In the genomic region with DNA sequence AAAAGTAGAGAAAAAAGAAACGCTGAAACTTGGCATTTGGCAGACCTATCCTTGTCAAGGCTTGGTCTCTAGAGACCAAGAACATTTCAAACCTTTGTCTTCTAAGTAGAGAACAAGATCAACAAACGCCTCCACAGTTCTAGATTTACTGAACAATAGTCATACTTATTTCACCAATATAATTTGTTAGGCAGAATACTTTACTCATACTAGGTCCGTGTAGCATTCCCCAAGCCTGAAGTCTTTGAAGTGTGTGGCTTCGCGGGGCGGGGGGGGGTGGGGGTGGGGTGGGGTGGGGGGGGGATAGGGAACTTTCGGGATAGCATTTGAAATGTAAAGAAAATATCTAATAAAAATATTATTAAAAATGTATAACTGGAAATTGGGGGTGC, we compare ENCODE assay signal across 8 mouse cellular contexts. TPM values are rescaled to one million over a fixed set of nuclear protein-coding genes. Genes with fewer than 3 reads are reported as not detected.
DNase-seq lines count a peak whose midpoint lies in the region; ATAC-seq and TF ChIP-seq lines count a peak whose summit lies in the region.

No protein-coding gene starts in this region.

- TF ChIP-seq CTCF in MEL (IDR thresholded peaks at IDR 0.05 in 2 of 3, conservative IDR thresholded peaks at IDR 0.05 in 1 of 3; ENCODE audit: control insufficient read depth in 1 of 3, insufficient read depth in 1 of 3, low read depth in 2 of 3, low read length in 3 of 3, poor library complexity in 1 of 3, severe bottlenecking in 1 of 3): no peak

- H3K4me1 ChIP-seq in heart, embryonic 13.5 days: peaks cover 32% of the 10 kb centered on the region
- H3K4me1 ChIP-seq in MEL (ENCODE audit: control insufficient read depth in 1 of 2, insufficient read depth in 2 of 2, low read length in 2 of 2): peaks cover 23 to 36% of the 10 kb centered on the region in 2 experiments
- H3K4me1 ChIP-seq in hindbrain, embryonic 13.5 days (replicated peaks): peaks cover 28% of the 10 kb centered on the region
- peaks cover 13% of the 10 kb centered on the region for H3K4me1 ChIP-seq in midbrain, embryonic 11.5 days (ENCODE audit: control insufficient read depth, insufficient read depth, low read length)

- H3K9me3 ChIP-seq in heart, embryonic 13.5 days: no peaks in the 10 kb centered on the region
- H3K9me3 ChIP-seq in MEL (replicated peaks; ENCODE audit: insufficient read depth, low read length): no peaks in the 10 kb centered on the region
- no peaks in the 10 kb centered on the region for H3K9me3 ChIP-seq in hindbrain, embryonic 13.5 days
- H3K9me3 ChIP-seq in midbrain, embryonic 11.5 days (ENCODE audit: control insufficient read depth, low read length): no peaks in the 10 kb centered on the region

- no peak for TF ChIP-seq EP300 in MEL (IDR thresholded peaks at IDR 0.05; ENCODE audit: low read depth in 1 of 2, low read length in 2 of 2)

- H3K4me2 ChIP-seq in heart, embryonic 13.5 days: peak overlapping the region; percentile 88
- H3K4me2 ChIP-seq in hindbrain, embryonic 13.5 days: peak overlapping the region; percentile 81
- peak overlapping the region; percentile 88 for H3K4me2 ChIP-seq in midbrain, embryonic 11.5 days

- peak overlapping the region; percentile 77; the same call in 1 of the 2 replicates for H3K27ac ChIP-seq in heart, embryonic 13.5 days (replicated peaks)
- H3K27ac ChIP-seq in MEL (ENCODE audit: control insufficient read depth, low read depth, low read length): peak overlapping the region; percentile 77
- H3K27ac ChIP-seq in hindbrain, embryonic 13.5 days: no peak overlapping the region
- H3K27ac ChIP-seq in midbrain, embryonic 11.5 days (ENCODE audit: low read depth, low read length): no peak overlapping the region

- H3K9ac ChIP-seq in heart, embryonic 13.5 days: peak overlapping the region; percentile 94; the same call in 1 of the 2 replicates
- peak overlapping the region; percentile 76 for H3K9ac ChIP-seq in MEL (ENCODE audit: control insufficient read depth, low read depth, low read length, poor library complexity, severe bottlenecking)
- H3K9ac ChIP-seq in hindbrain, embryonic 13.5 days: peak overlapping the region; percentile 85; the same call in 1 of the 2 replicates
- no peak overlapping the region for H3K9ac ChIP-seq in midbrain, embryonic 11.5 days (ENCODE audit: low read length)

- H3K79me2 ChIP-seq in MEL (ENCODE audit: control insufficient read depth, insufficient read depth, low read length, poor library complexity): peaks cover 3% of the 10 kb centered on the region; the same call in 1 of the 2 replicates

- H3K27me3 ChIP-seq in heart, embryonic 13.5 days (replicated peaks): 0 out of 2 replicates have a peak, but pooled peaks cover 3% of the 10 kb centered on the region
- H3K27me3 ChIP-seq in MEL (ENCODE audit: control insufficient read depth in 1 of 2, insufficient read depth in 2 of 2, low read length in 2 of 2): no peaks in the 10 kb centered on the region
- H3K27me3 ChIP-seq in hindbrain, embryonic 13.5 days: 0 out of 2 replicates have a peak, but pooled peaks cover 3% of the 10 kb centered on the region
- no peaks in the 10 kb centered on the region for H3K27me3 ChIP-seq in midbrain, embryonic 11.5 days (ENCODE audit: control insufficient read depth, insufficient read depth, low read length)

- peaks cover 9% of the 10 kb centered on the region; the same call in 1 of the 2 replicates for H3K36me3 ChIP-seq in heart, embryonic 13.5 days
- H3K36me3 ChIP-seq in MEL (ENCODE audit: control insufficient read depth in 1 of 2, insufficient read depth in 2 of 2, low read length in 2 of 2): peaks cover 0 to 32% of the 10 kb centered on the region in 2 experiments; a peak in 2 of 4 replicates
- H3K36me3 ChIP-seq in hindbrain, embryonic 13.5 days: peaks cover 6% of the 10 kb centered on the region; the same call in 1 of the 2 replicates
- H3K36me3 ChIP-seq in midbrain, embryonic 11.5 days (ENCODE audit: control insufficient read depth, insufficient read depth, low read length): no peaks in the 10 kb centered on the region

- TF ChIP-seq POLR2A in MEL (IDR thresholded peaks at IDR 0.05; ENCODE audit: control insufficient read depth in 1 of 2, insufficient read depth in 1 of 2, low read depth in 1 of 2, low read length in 2 of 2, poor library complexity in 1 of 2): no peak

- H3K4me3 ChIP-seq in heart, embryonic 13.5 days: peak overlapping the region; percentile 88
- H3K4me3 ChIP-seq in MEL (ENCODE audit: control insufficient read depth in 1 of 2, insufficient read depth in 1 of 2, low read depth in 2 of 2, low read length in 2 of 2): peak overlapping the region; percentile 80 to 96
- H3K4me3 ChIP-seq in hindbrain, embryonic 13.5 days: peak overlapping the region; percentile 69
- H3K4me3 ChIP-seq in midbrain, embryonic 11.5 days (ENCODE audit: low read depth, low read length): peak overlapping the region; percentile 74

- TF ChIP-seq RAD21 in MEL (IDR thresholded peaks at IDR 0.05; ENCODE audit: low read depth, low read length): no peak

- 51% methylated on average over 7 of the region's 7 CpGs for WGBS in heart, embryonic 13.5 days
- WGBS in hindbrain, embryonic 13.5 days: 54% methylated on average over 7 of the region's 7 CpGs
- 48% methylated on average over 7 of the region's 7 CpGs for WGBS in midbrain, embryonic 11.5 days

- no peak for DNase-seq in heart, adult 18-20 months
- DNase-seq in MEL (ENCODE audit: low read depth, low spot score): no peak
- DNase-seq in midbrain, embryonic 11.5 days (ENCODE audit: low spot score, missing footprints): no peak
- DNase-seq in thymus, postnatal 4 days: no peak
- DNase-seq in Muller cell, postnatal 12 days (ENCODE audit: inconsistent ontology term): no peak
- no peak for DNase-seq in MN1 (ENCODE audit: low spot score)

- no peak for ATAC-seq in heart, embryonic 13.5 days (ENCODE audit: extremely low read depth, insufficient number of reproducible peaks, low FRiP score, low TSS enrichment)
- peak; percentile 56; the same call in 1 of the 2 replicates for ATAC-seq in hindbrain, embryonic 13.5 days (ENCODE audit: low FRiP score)
- ATAC-seq in midbrain, embryonic 11.5 days (ENCODE audit: low FRiP score): no peak

TF ChIP-seq in MEL, 35 proteins besides CTCF, POLR2A, EP300 and RAD21:
- 0 out of 2 replicates have a peak, but pooled peaks have one; percentile 0 for TF ChIP-seq TCF12 (IDR thresholded peaks at IDR 0.05; ENCODE audit: low read depth, low read length)
- TF ChIP-seq ZNF384 (IDR thresholded peaks at IDR 0.05; ENCODE audit: low read depth, low read length): no peak

RNA-seq across cellular contexts. Expression of gene Cpt2, which starts 0.4 kb away (rescaled TPM):
- polyA plus RNA-seq in heart, embryonic 13.5 days (2015; fragmentation: Nextera tagmentation; extraction: Ambion mirVana): 53.4 and 59.3 TPM in 2 replicates
- total RNA-seq in heart, adult 18-20 months (2021): 100 to 1,000 TPM; 298 to 310 TPM
- total RNA-seq in MEL (2012; rRNA removed): 14.0 and 16.1 TPM in 2 replicates
- polyA plus RNA-seq in MEL (2012; ENCODE audit: insufficient read depth in 1 of 2, insufficient read length in 2 of 2, low read depth in 1 of 2, low replicate concordance in 2 of 2, missing spikeins in 1 of 2): 10 to 100 TPM in 1 of 2 experiments, not detected in 1; 37.6 TPM
- 19.0 and 20.0 TPM in 2 replicates for polyA plus RNA-seq in hindbrain, embryonic 13.5 days (2015; fragmentation: Nextera tagmentation; extraction: Ambion mirVana)
- 34.2 and 35.5 TPM in 2 replicates for polyA plus RNA-seq in midbrain, embryonic 11.5 days (2014; fragmentation: Nextera tagmentation; extraction: Ambion mirVana)

RNA-seq across cellular contexts. Expression of gene 0610037L13Rik, which starts 34.2 kb away (rescaled TPM):
- 95.3 and 101 TPM in 2 replicates for polyA plus RNA-seq in heart, embryonic 13.5 days (2015; fragmentation: Nextera tagmentation; extraction: Ambion mirVana)
- total RNA-seq in heart, adult 18-20 months (2021): 10 to 100 TPM; 47.0 to 59.4 TPM
- total RNA-seq in MEL (2012; rRNA removed): 54.6 and 65.0 TPM in 2 replicates
- 10 to 100 TPM in 1 of 2 experiments, not detected in 1; 35.5 TPM for polyA plus RNA-seq in MEL (2012; ENCODE audit: insufficient read depth in 1 of 2, insufficient read length in 2 of 2, low read depth in 1 of 2, low replicate concordance in 2 of 2, missing spikeins in 1 of 2)
- polyA plus RNA-seq in hindbrain, embryonic 13.5 days (2015; fragmentation: Nextera tagmentation; extraction: Ambion mirVana): 93.7 and 93.8 TPM in 2 replicates
- polyA plus RNA-seq in midbrain, embryonic 11.5 days (2014; fragmentation: Nextera tagmentation; extraction: Ambion mirVana): 130 and 134 TPM in 2 replicates

RNA-seq across cellular contexts. Expression of gene Magoh, which starts 44.2 kb away (rescaled TPM):
- polyA plus RNA-seq in heart, embryonic 13.5 days (2015; fragmentation: Nextera tagmentation; extraction: Ambion mirVana): 94.1 and 99.9 TPM in 2 replicates
- 10 to 100 TPM; 43.6 to 46.4 TPM for total RNA-seq in heart, adult 18-20 months (2021)
- total RNA-seq in MEL (2012; rRNA removed): 265 and 276 TPM in 2 replicates
- 100 to 1,000 TPM in 1 of 2 experiments, not detected in 1; 207 TPM for polyA plus RNA-seq in MEL (2012; ENCODE audit: insufficient read depth in 1 of 2, insufficient read length in 2 of 2, low read depth in 1 of 2, low replicate concordance in 2 of 2, missing spikeins in 1 of 2)
- polyA plus RNA-seq in hindbrain, embryonic 13.5 days (2015; fragmentation: Nextera tagmentation; extraction: Ambion mirVana): 135 and 137 TPM in 2 replicates
- polyA plus RNA-seq in midbrain, embryonic 11.5 days (2014; fragmentation: Nextera tagmentation; extraction: Ambion mirVana): 268 and 272 TPM in 2 replicates

RNA-seq across cellular contexts. Expression of gene Slc1a7, which starts 44.3 kb away (rescaled TPM):
- polyA plus RNA-seq in heart, embryonic 13.5 days (2015; fragmentation: Nextera tagmentation; extraction: Ambion mirVana): not detected in 2 replicates
- under 1 TPM in 1 of 2 experiments, not detected in 1; 0.10 TPM for total RNA-seq in heart, adult 18-20 months (2021)
- total RNA-seq in MEL (2012; rRNA removed): not detected in 2 replicates
- under 1 TPM in 1 of 2 experiments, not detected in 1; 0.68 TPM for polyA plus RNA-seq in MEL (2012; ENCODE audit: insufficient read depth in 1 of 2, insufficient read length in 2 of 2, low read depth in 1 of 2, low replicate concordance in 2 of 2, missing spikeins in 1 of 2)
- polyA plus RNA-seq in hindbrain, embryonic 13.5 days (2015; fragmentation: Nextera tagmentation; extraction: Ambion mirVana): not detected in 2 replicates
- not detected in 2 replicates for polyA plus RNA-seq in midbrain, embryonic 11.5 days (2014; fragmentation: Nextera tagmentation; extraction: Ambion mirVana)

Comparison
In these comparisons a context has a peak if more than half of its experiments do, and no peak if none do; other contexts are left out.
1. H3K27ac ChIP-seq: peak in heart, embryonic 13.5 days (single experiment) and MEL (single experiment); none in hindbrain, embryonic 13.5 days (single experiment) and midbrain, embryonic 11.5 days (single experiment).
2. Peak in every context shown above with its lines, with median percentiles within 50 percentile points of each other: H3K4me2 ChIP-seq and H3K4me3 ChIP-seq.